Comparison of ENCODE assay signal across 8 mouse cellular contexts in genomic region chr1:38334206-38334605, GRCm38 (mm10).
DNase-seq lines count a peak whose midpoint lies in the region; ATAC-seq and TF ChIP-seq lines count a peak whose summit lies in the region.

No protein-coding gene starts in this region.

- H3K9me3 ChIP-seq in stomach, postnatal 0 days (ENCODE audit: control insufficient read depth, low read length): no peaks in the 10 kb centered on the region

- TF ChIP-seq CTCF in stomach, postnatal 0 days (IDR thresholded peaks at IDR 0.05; ENCODE audit: low read depth): no peak

- peak; percentile 97 for ATAC-seq in frontal cortex, adult (ENCODE audit: low TSS enrichment)
- no peak for ATAC-seq in activated CD4-positive, CD25-positive, alpha-beta regulatory T cell, adult 4 months
- ATAC-seq in stomach, postnatal 0 days (ENCODE audit: low FRiP score, low TSS enrichment): no peak

- H3K27me3 ChIP-seq in stomach, postnatal 0 days (ENCODE audit: control insufficient read depth, insufficient read depth, low read length): no peaks in the 10 kb centered on the region

- H3K27ac ChIP-seq in stomach, postnatal 0 days (replicated peaks): no peak overlapping the region

- H3K36me3 ChIP-seq in stomach, postnatal 0 days (ENCODE audit: control insufficient read depth, insufficient read depth, low read length): no peaks in the 10 kb centered on the region

- DNase-seq in frontal cortex, postnatal 25 days (ENCODE audit: low spot score in 2 of 2): no peak
- peak; percentile 96 for DNase-seq in brain, adult 2 months (ENCODE audit: low read depth, low spot score)
- DNase-seq in gastrocnemius, adult 18-20 months (ENCODE audit: low spot score): peak; percentile 50
- peak; percentile 20 to 40 for DNase-seq in left cerebral cortex, postnatal 36 days (ENCODE audit: low spot score in 2 of 2)
- no peak for DNase-seq in spleen, postnatal 14 days (ENCODE audit: low spot score in 2 of 2)
- no peak for DNase-seq in stomach, postnatal 0 days (ENCODE audit: low spot score)

- H3K9ac ChIP-seq in stomach, postnatal 0 days (ENCODE audit: low read length): no peak overlapping the region

- no peak overlapping the region for H3K4me2 ChIP-seq in stomach, postnatal 0 days (replicated peaks; ENCODE audit: low read depth)

- H3K4me1 ChIP-seq in stomach, postnatal 0 days (replicated peaks; ENCODE audit: control insufficient read depth, insufficient read depth): no peaks in the 10 kb centered on the region

- no peak for TF ChIP-seq EP300 in stomach, postnatal 0 days (optimal IDR thresholded peaks at IDR 0.05)

- 69% methylated on average over 7 of the region's 7 CpGs for WGBS in stomach, postnatal 0 days

- no peak overlapping the region for H3K4me3 ChIP-seq in stomach, postnatal 0 days (ENCODE audit: low read depth, low read length)

- intact Hi-C loops in left cerebral cortex, postnatal 36 days (cut with DNase I): loop anchor here (5.0 kb wide), 1 partner anchor 103 kb away; no protein-coding TSS in a partner anchor

Comparison
In these comparisons a context has a peak if more than half of its experiments do, and no peak if none do; other contexts are left out.
1. DNase-seq: peak in brain, adult 2 months (single experiment), gastrocnemius, adult 18-20 months (single experiment) and left cerebral cortex, postnatal 36 days (2 of 2); none in frontal cortex, postnatal 25 days (0 of 2), spleen, postnatal 14 days (0 of 2) and stomach, postnatal 0 days (single experiment).